Mouse (Mus musculus): ENCODE data around the gene Hnrnpa2b1.

Gene Hnrnpa2b1

GRCm38 (mm10) chr6:51468891-51469561 is 668 bp downstream of the Hnrnpa2b1 start:
- DNase-seq (ENCODE audit: low spot score) = peak; percentile 73

- no peak for DNase-seq (ENCODE audit: low spot score)
These were observed 2.0 kb downstream of the Hnrnpa2b1 start for GRCm38 (mm10) chr6:51467649-51468048.

- DNase-seq (ENCODE audit: low spot score) = no peak
These were observed 9.3 kb downstream of the Hnrnpa2b1 start for GRCm38 (mm10) chr6:51460363-51460762.

GRCm38 (mm10) chr6:51460021-51460360 is 9.7 kb downstream of the Hnrnpa2b1 start:
- DNase-seq (ENCODE audit: low spot score) = no peak

GRCm38 (mm10) chr6:51459313-51460020 is 10.2 kb downstream of the Hnrnpa2b1 start:
- DNase-seq (ENCODE audit: low spot score) = no peak

GRCm38 (mm10) chr6:51458925-51459312 is 10.8 kb downstream of the Hnrnpa2b1 start:
- DNase-seq (ENCODE audit: low spot score) = no peak

GRCm38 (mm10) chr6:51457770-51458387 is 11.8 kb downstream of the Hnrnpa2b1 start:
- no peak for DNase-seq (ENCODE audit: low spot score)

- DNase-seq (ENCODE audit: low spot score) = no peak
These were observed 12.4 kb downstream of the Hnrnpa2b1 start for GRCm38 (mm10) chr6:51457283-51457682.

GRCm38 (mm10) chr6:51456198-51456597 is 13.5 kb downstream of the Hnrnpa2b1 start:
- no peak for DNase-seq (ENCODE audit: low spot score)

- no peak for DNase-seq (ENCODE audit: low spot score)
These were observed 14.7 kb downstream of the Hnrnpa2b1 start for GRCm38 (mm10) chr6:51454949-51455348.

GRCm38 (mm10) chr6:51452927-51453503 is 16.7 kb downstream of the Hnrnpa2b1 start:
- no peak for DNase-seq (ENCODE audit: low spot score)

- DNase-seq (ENCODE audit: low spot score) = no peak
These were observed 27.4 kb downstream of the Hnrnpa2b1 start for GRCm38 (mm10) chr6:51442191-51442835.

GRCm38 (mm10) chr6:51438826-51439330 is 30.8 kb downstream of the Hnrnpa2b1 start:
- no peak for DNase-seq (ENCODE audit: low spot score)

GRCm38 (mm10) chr6:51437665-51438064 is 32.0 kb downstream of the Hnrnpa2b1 start:
- DNase-seq (ENCODE audit: low spot score) = peak; percentile 60

- DNase-seq (ENCODE audit: low spot score) = no peak
These were observed 35.4 kb downstream of the Hnrnpa2b1 start for GRCm38 (mm10) chr6:51434270-51434669.

- peak; percentile 51 for DNase-seq (ENCODE audit: low spot score)
These were observed 36.9 kb downstream of the Hnrnpa2b1 start, which contains the start of gene Nfe2l3 for GRCm38 (mm10) chr6:51432535-51433397. Nfe2l3 (plus strand) TSS chr6:51432670.

GRCm38 (mm10) chr6:51424537-51424936 is 45.2 kb downstream of the Hnrnpa2b1 start:
- no peak for DNase-seq (ENCODE audit: low spot score)

GRCm38 (mm10) chr6:51423466-51424122 is 46.1 kb downstream of the Hnrnpa2b1 start:
- no peak for DNase-seq (ENCODE audit: low spot score)

GRCm38 (mm10) chr6:51417306-51417936 is 52.3 kb downstream of the Hnrnpa2b1 start:
- DNase-seq (ENCODE audit: low spot score) = no peak

GRCm38 (mm10) chr6:51416433-51416832 is 53.3 kb downstream of the Hnrnpa2b1 start:
- DNase-seq (ENCODE audit: low spot score) = no peak

All from urinary bladder, postnatal 25 days (tissue).